Mouse (Mus musculus) ES-Bruce4 (cell line): ENCODE results near the gene Pcp4l1.

ENCODE experiments used
- CTCF ChIP-seq: IDR thresholded peaks from one replicate; pipeline ENCODE4 v1.8.1; 2011; ENCODE audit warnings: low read depth, low read length
- POLR2A ChIP-seq: IDR thresholded peaks from one replicate; pipeline ENCODE4 v1.8.1; 2011; ENCODE audit warnings: low read length; ENCODE audit not compliant: insufficient read depth

DNA sequence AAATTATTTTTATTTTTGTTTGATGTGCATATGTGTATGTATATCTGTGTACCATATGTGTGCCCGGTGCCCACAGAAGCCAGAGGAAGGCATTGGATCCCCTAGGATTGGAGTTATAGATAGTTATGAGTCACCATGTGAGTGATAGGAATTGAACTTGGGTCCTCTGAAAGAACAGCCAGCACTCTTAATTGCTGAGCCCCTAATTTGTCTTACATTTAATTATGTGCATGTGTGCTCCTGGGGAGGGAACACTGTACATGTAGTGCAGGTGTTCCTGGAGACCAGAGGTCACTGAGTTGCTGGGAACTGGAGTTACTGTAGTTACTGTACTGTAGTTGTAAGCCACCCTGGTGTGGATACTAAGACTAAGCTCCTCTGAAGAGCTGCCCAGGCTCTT is 4.7 kb upstream of the Pcp4l1 start:
- TF ChIP-seq CTCF (no peak), POLR2A (no peak)
